Mouse (Mus musculus) E14TG2a.4 (cell line): ENCODE results near the gene Fxyd4.
A peak's percentile ranks its signal among the peaks of the same experiment; 100 is the strongest.

ENCODE experiments used
- CTCF ChIP-seq: conservative IDR thresholded peaks from 2 replicates; pipeline ENCODE4 v1.5.1; 2014; ENCODE audit warnings: low read length
- POU5F1 ChIP-seq: IDR thresholded peaks from 2 replicates; pipeline ENCODE4 v1.6.1; 2014; ENCODE audit warnings: low read length, borderline replicate concordance

DNA sequence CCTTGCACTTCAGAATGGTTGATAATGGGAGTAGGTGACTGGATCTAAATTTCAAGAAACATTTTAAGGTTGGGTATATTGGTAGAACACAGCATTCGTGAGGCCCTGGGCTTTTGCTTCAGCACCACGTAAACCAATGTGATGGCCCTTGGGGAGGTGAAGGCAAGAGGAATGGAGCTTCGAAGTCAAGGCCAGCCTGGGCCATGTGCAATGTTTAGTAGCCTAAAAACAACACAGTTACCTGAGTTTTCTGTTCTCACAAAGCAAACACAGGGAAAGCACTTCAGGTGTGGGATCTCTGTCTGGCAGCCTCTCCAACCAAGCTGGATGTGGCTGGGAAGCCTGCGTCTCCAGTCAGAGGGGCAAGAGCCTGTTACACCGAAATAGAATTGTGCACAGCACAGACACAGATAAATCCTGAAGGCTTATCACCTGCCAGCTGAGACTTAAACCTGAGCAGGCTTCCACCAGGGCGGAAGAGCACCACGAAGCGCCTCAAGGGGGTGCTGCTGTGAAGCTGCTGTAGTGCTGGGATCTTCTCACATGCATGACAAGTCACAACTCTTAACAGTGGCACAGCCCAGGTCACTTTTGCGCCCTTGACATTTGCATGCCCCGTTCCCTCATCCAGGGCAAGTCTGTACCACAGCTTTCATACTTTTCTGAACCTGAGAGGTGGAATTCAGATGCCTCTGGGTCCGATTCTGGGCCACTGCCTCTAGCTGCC lies 5.0 kb downstream of the Fxyd4 start:
- TF ChIP-seq POU5F1 (no peak), CTCF (peak; percentile 51)
